Mouse (Mus musculus) midbrain, embryonic 16.5 days (tissue): ENCODE data around the gene Rbm33. TPM values are rescaled to one million over a fixed set of nuclear protein-coding genes. Genes with fewer than 3 reads are reported as not detected.

Source experiments
- ATAC-seq: fragments of 200-750 bp; cut with Nextera tagmentation; 2 replicates; pipeline ENCODE4 v1.8.0; 2017; ENCODE audit warnings: moderate TSS enrichment
- H3K27ac ChIP-seq: fragments of 300-500 bp; sonication (generic); 2 replicates; pipeline ENCODE4 v1.5.1; 2014; ENCODE audit warnings: mild to moderate bottlenecking, low read length, mixed read lengths
- H3K27me3 ChIP-seq: fragments of 300-500 bp; sonication (generic); 2 replicates; pipeline ENCODE4 v1.6.1; 2014; ENCODE audit warnings: low read depth, low read length, mixed read lengths; ENCODE audit not compliant: control insufficient read depth, insufficient read depth
- H3K36me3 ChIP-seq: fragments of 300-500 bp; sonication (generic); 2 replicates; pipeline ENCODE4 v1.6.1; 2014; ENCODE audit warnings: mild to moderate bottlenecking, low read length, moderate library complexity, mixed read lengths; ENCODE audit not compliant: control insufficient read depth, insufficient read depth
- H3K4me1 ChIP-seq: fragments of 300-500 bp; sonication (generic); 2 replicates; pipeline ENCODE4 v1.6.1; 2014; ENCODE audit warnings: mild to moderate bottlenecking, low read length, mixed read lengths; ENCODE audit not compliant: control insufficient read depth, insufficient read depth
- H3K4me2 ChIP-seq: fragments of 300-500 bp; sonication (generic); 2 replicates; pipeline ENCODE4 v1.6.1; 2014; ENCODE audit warnings: mild to moderate bottlenecking, low read length, mixed read lengths
- H3K4me3 ChIP-seq: fragments of 300-500 bp; sonication (generic); 2 replicates; pipeline ENCODE4 v1.5.1; 2014; ENCODE audit warnings: low read depth, mild to moderate bottlenecking, low read length, moderate library complexity, mixed read lengths
- H3K9ac ChIP-seq: fragments of 300-500 bp; sonication (generic); 2 replicates; pipeline ENCODE4 v1.6.1; 2014; ENCODE audit warnings: low read depth, low read length, mixed read lengths
- H3K9me3 ChIP-seq: fragments of 300-500 bp; sonication (generic); replicated peaks from 2 replicates; pipeline ENCODE4 v1.6.1; 2014; ENCODE audit warnings: mild to moderate bottlenecking, low read length, mixed read lengths; ENCODE audit not compliant: control insufficient read depth, poor library complexity, severe bottlenecking
- WGBS: fragments of 180-500 bp; shearing (Covaris S2); extraction: QIAGEN DNeasy Blood & Tissue Kit; methylation state at CpG from one replicate; pipeline ENCODE4 v1.1.7; 2014; 5-methylcytosine and 5-hydroxymethylcytosine counted together
- polyA plus RNA-seq: library from polyadenylated mRNA; unstranded; fragments of >200 nt; fragmentation: Nextera tagmentation; extraction: Ambion mirVana; gene quantifications from 2 replicates; pipeline ENCODE4 v1.2.1, GENCODE M21; 2015

The Rbm33 gene
- 14.1 and 17.5 TPM in 2 replicates for polyA plus RNA-seq

GRCm38 (mm10) chr5:28316722-28317245 lies at the start of gene Rbm33:
Gene Rbm33, plus strand, starts transcription at chr5:28317121.
- Histone ChIP-seq H3K9ac (peak within 1 kb of the TSS; percentile 99), H3K27me3 (no peaks in the 10 kb centered on the region; the same call in 1 of the 2 replicates), H3K4me2 (peak within 1 kb of the TSS; percentile 82), H3K27ac (peak within 1 kb of the TSS; percentile 99), H3K36me3 (no peaks in the 10 kb centered on the region), H3K9me3 (no peaks in the 10 kb centered on the region), H3K4me1 (peaks cover 30% of the 10 kb centered on the region), H3K4me3 (peak within 1 kb of the TSS; percentile 97)
- under 1% methylated on average over 74 of the region's 76 CpGs for WGBS
- ATAC-seq = peak; percentile 93

GRCm38 (mm10) chr5:28267576-28267975 lies 49.3 kb upstream of the Rbm33 start:
- no peaks in the 10 kb centered on the region for H3K9me3 ChIP-seq
- 42% methylated on average over 2 of the region's 2 CpGs for WGBS
- no peak overlapping the region for H3K4me3 ChIP-seq
- H3K4me2 ChIP-seq = no peak overlapping the region
- ATAC-seq = no peak
- H3K27ac ChIP-seq = no peak overlapping the region
- H3K4me1 ChIP-seq = no peaks in the 10 kb centered on the region
- no peaks in the 10 kb centered on the region for H3K27me3 ChIP-seq
- H3K36me3 ChIP-seq = no peaks in the 10 kb centered on the region
- no peak overlapping the region for H3K9ac ChIP-seq

- H3K4me3 ChIP-seq = no peak overlapping the region
- no peaks in the 10 kb centered on the region for H3K27me3 ChIP-seq
- no peak for ATAC-seq
- no peaks in the 10 kb centered on the region for H3K9me3 ChIP-seq
- H3K4me2 ChIP-seq = no peak overlapping the region
- H3K9ac ChIP-seq = no peak overlapping the region
- H3K36me3 ChIP-seq = no peaks in the 10 kb centered on the region
- no peaks in the 10 kb centered on the region for H3K4me1 ChIP-seq
- no peak overlapping the region for H3K27ac ChIP-seq
- 67% methylated on average over 6 of the region's 6 CpGs for WGBS
These were observed 47.4 kb upstream of the Rbm33 start for GRCm38 (mm10) chr5:28269469-28269991.

GRCm38 (mm10) chr5:28272836-28273235 lies 44.1 kb upstream of the Rbm33 start:
- Histone ChIP-seq H3K36me3 (no peaks in the 10 kb centered on the region), H3K27ac (no peak overlapping the region), H3K27me3 (no peaks in the 10 kb centered on the region), H3K4me1 (no peaks in the 10 kb centered on the region), H3K4me3 (no peak overlapping the region), H3K9ac (no peak overlapping the region), H3K4me2 (no peak overlapping the region), H3K9me3 (no peaks in the 10 kb centered on the region)
- ATAC-seq = no peak
- WGBS = 86% methylated on average over 2 of the region's 2 CpGs

GRCm38 (mm10) chr5:28277279-28277678 lies 39.6 kb upstream of the Rbm33 start:
- Histone ChIP-seq H3K9ac (no peak overlapping the region), H3K36me3 (no peaks in the 10 kb centered on the region), H3K27me3 (no peaks in the 10 kb centered on the region), H3K4me1 (no peaks in the 10 kb centered on the region), H3K4me3 (no peak overlapping the region), H3K4me2 (no peak overlapping the region), H3K9me3 (no peaks in the 10 kb centered on the region), H3K27ac (no peak overlapping the region)
- WGBS = 65% methylated on average over 2 of the region's 2 CpGs
- ATAC-seq = no peak

- no peak overlapping the region for H3K4me2 ChIP-seq
- H3K27ac ChIP-seq = no peak overlapping the region
- H3K4me3 ChIP-seq = no peak overlapping the region
- ATAC-seq = no peak
- no peak overlapping the region for H3K9ac ChIP-seq
- H3K36me3 ChIP-seq = no peaks in the 10 kb centered on the region
- no peaks in the 10 kb centered on the region for H3K27me3 ChIP-seq
- H3K9me3 ChIP-seq = no peaks in the 10 kb centered on the region
- no peaks in the 10 kb centered on the region for H3K4me1 ChIP-seq
- 32% methylated on average over 3 of the region's 3 CpGs for WGBS
These were observed 27.8 kb upstream of the Rbm33 start for GRCm38 (mm10) chr5:28289111-28289510.

- H3K27me3 ChIP-seq = no peaks in the 10 kb centered on the region
- no peak overlapping the region for H3K9ac ChIP-seq
- no peaks in the 10 kb centered on the region for H3K9me3 ChIP-seq
- no peak overlapping the region for H3K4me2 ChIP-seq
- no peaks in the 10 kb centered on the region for H3K36me3 ChIP-seq
- 44% methylated on average over 1 of the region's 1 CpGs for WGBS
- H3K4me1 ChIP-seq = no peaks in the 10 kb centered on the region
- no peak overlapping the region for H3K27ac ChIP-seq
- ATAC-seq = no peak
- no peak overlapping the region for H3K4me3 ChIP-seq
These were observed 26.3 kb upstream of the Rbm33 start for GRCm38 (mm10) chr5:28290630-28291029.

GRCm38 (mm10) chr5:28291118-28291850 lies 25.6 kb upstream of the Rbm33 start:
- Histone ChIP-seq H3K9ac (no peak overlapping the region), H3K36me3 (no peaks in the 10 kb centered on the region), H3K4me2 (no peak overlapping the region), H3K27me3 (no peaks in the 10 kb centered on the region), H3K4me1 (no peaks in the 10 kb centered on the region), H3K4me3 (no peak overlapping the region), H3K9me3 (no peaks in the 10 kb centered on the region), H3K27ac (no peak overlapping the region)
- no peak for ATAC-seq
- 87% methylated on average over 5 of the region's 5 CpGs for WGBS

- no peak overlapping the region for H3K9ac ChIP-seq
- H3K9me3 ChIP-seq = no peaks in the 10 kb centered on the region
- no peaks in the 10 kb centered on the region for H3K27me3 ChIP-seq
- no peaks in the 10 kb centered on the region for H3K36me3 ChIP-seq
- no peak overlapping the region for H3K27ac ChIP-seq
- WGBS = 42% methylated on average over 3 of the region's 3 CpGs
- no peak overlapping the region for H3K4me2 ChIP-seq
- no peak overlapping the region for H3K4me3 ChIP-seq
- no peaks in the 10 kb centered on the region for H3K4me1 ChIP-seq
- ATAC-seq = no peak
These were observed 24.6 kb upstream of the Rbm33 start for GRCm38 (mm10) chr5:28292281-28292680.
